ENCODE assay signal across 9 mouse cellular contexts in the genomic region with DNA sequence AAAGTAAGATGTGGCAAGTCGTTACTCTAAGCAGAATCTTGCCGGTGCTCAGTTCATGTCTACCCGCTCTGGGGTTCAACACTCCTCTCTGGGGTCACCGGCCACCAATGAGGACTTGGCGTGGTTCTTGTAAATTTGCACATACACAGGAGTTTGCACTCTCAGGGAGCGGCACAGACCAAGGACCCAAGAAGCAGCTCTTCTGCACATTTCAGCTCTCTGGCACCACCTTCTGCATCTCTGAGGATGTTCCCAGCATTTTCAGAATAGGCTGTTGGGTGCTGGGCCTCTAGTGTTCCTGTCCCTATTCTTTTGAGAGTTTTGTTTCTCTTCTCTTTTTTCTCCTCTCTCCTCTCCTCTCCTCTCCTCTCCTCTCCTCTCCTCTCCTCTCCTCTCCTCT. TPM values are rescaled to one million over a fixed set of nuclear protein-coding genes. Genes with fewer than 3 reads are reported as not detected.
DNase-seq lines count a peak whose midpoint lies in the region; ATAC-seq lines count a peak whose summit lies in the region.
"Had no signal": no experiment of that assay in that cellular context is flagged by ENCODE, and none has a peak within 500 bp of the region (broad histone marks: within the 10 kb centered on the region; RNA-seq: fewer than 3 reads in every experiment).

No protein-coding gene starts in this region.

- WGBS in midbrain, embryonic 14.5 days, result 29% methylated on average over 6 of the region's 6 CpGs

- H3K4me3 ChIP-seq in midbrain, embryonic 14.5 days (replicated peaks; ENCODE audit: low read depth, low read length), result no peak overlapping the region

- H3K27me3 ChIP-seq in midbrain, embryonic 14.5 days (ENCODE audit: control insufficient read depth, insufficient read depth, low read length), result no peaks in the 10 kb centered on the region; the same call in 1 of the 2 replicates

- peak; percentile 55 for DNase-seq in adrenal gland, postnatal 10 days
- no peak for DNase-seq in adrenal gland, adult 18-20 months (ENCODE audit: low spot score in 2 of 2)
- peak; percentile 61 for DNase-seq in A20 (ENCODE audit: low read depth, low spot score)
- peak; percentile 62 to 67 for DNase-seq in cerebellum, postnatal 14 days
- peak; percentile 13 to 16 for DNase-seq in heart, postnatal 36 days
- DNase-seq in layer of hippocampus, adult 9-10 months (ENCODE audit: low spot score), result peak; percentile 45
- DNase-seq in midbrain, embryonic 14.5 days, result peak; percentile 79
- peak; percentile 21 for DNase-seq in testis, postnatal 14 days (ENCODE audit: low spot score)

- no peak for ATAC-seq in midbrain, embryonic 14.5 days (ENCODE audit: low FRiP score, low TSS enrichment)

- no peaks in the 10 kb centered on the region for H3K36me3 ChIP-seq in midbrain, embryonic 14.5 days (ENCODE audit: control insufficient read depth, insufficient read depth, low read length)

- H3K4me2 ChIP-seq in midbrain, embryonic 14.5 days (ENCODE audit: low read length), result no peak overlapping the region

- H3K4me1 ChIP-seq in midbrain, embryonic 14.5 days (ENCODE audit: control insufficient read depth, insufficient read depth, low read length), result no peaks in the 10 kb centered on the region

- H3K9ac ChIP-seq in midbrain, embryonic 14.5 days (replicated peaks; ENCODE audit: low read length), result no peak overlapping the region

- intact Hi-C loops in heart, postnatal 36 days (cut with DNase I), result loop anchor here (1.0 kb wide), 1 partner anchor 79 kb away; no protein-coding TSS in a partner anchor

- H3K9me3 ChIP-seq in midbrain, embryonic 14.5 days (ENCODE audit: control insufficient read depth, low read length), result no peaks in the 10 kb centered on the region

- no peak overlapping the region for H3K27ac ChIP-seq in midbrain, embryonic 14.5 days (replicated peaks; ENCODE audit: low read depth, low read length)

RNA-seq across cellular contexts. Expression of gene B4galnt3, which starts 6.8 kb away (rescaled TPM):
- 1 to 10 TPM; 3.7 to 4.6 TPM for total RNA-seq in adrenal gland, postnatal 10 days (2021)
- total RNA-seq in adrenal gland, adult 18-20 months (2021), result 1 to 10 TPM; 5.6 to 6.6 TPM
- total RNA-seq in heart, postnatal 36 days (2021), result under 1 TPM; 0.27 to 0.39 TPM
- 0.15 TPM in 1 of 2 replicates, not detected in the other for polyA plus RNA-seq in midbrain, embryonic 14.5 days (2014; fragmentation: Nextera tagmentation; extraction: Ambion mirVana)

RNA-seq across cellular contexts. Expression of gene D330020A13Rik, which starts 7.0 kb away (rescaled TPM):
- under 1 TPM; 0.24 to 0.27 TPM for total RNA-seq in adrenal gland, postnatal 10 days (2021)
- total RNA-seq in adrenal gland, adult 18-20 months (2021), result under 1 TPM in 1 of 2 experiments, not detected in 1; 0.40 TPM
- not detected for total RNA-seq in heart, postnatal 36 days (2021)
- 0.20 TPM in 1 of 2 replicates, not detected in the other for polyA plus RNA-seq in midbrain, embryonic 14.5 days (2014; fragmentation: Nextera tagmentation; extraction: Ambion mirVana)
- polyA plus RNA-seq: spleen, adult 2 months had no signal

Comparison
In these comparisons a context has a peak if more than half of its experiments do, and no peak if none do; other contexts are left out.
1. DNase-seq: peak in adrenal gland, postnatal 10 days (single experiment), A20 (single experiment), cerebellum, postnatal 14 days (2 of 2), heart, postnatal 36 days (2 of 2), layer of hippocampus, adult 9-10 months (single experiment), midbrain, embryonic 14.5 days (single experiment) and testis, postnatal 14 days (single experiment); none in adrenal gland, adult 18-20 months (0 of 2).